Mouse (Mus musculus): Measurements from ENCODE around the gene Gm11992. TPM values are rescaled to one million over a fixed set of nuclear protein-coding genes. Genes with fewer than 3 reads are reported as not detected.

Gm11992 gene
- not detected for polyA plus RNA-seq (2015; fragmentation: Illumina TruSeq; extraction: RNeasy Lipid Tissue Mini Kit (QIAGEN cat#74804); ENCODE audit: insufficient read depth, low read depth, low replicate concordance)

GRCm38 (mm10) chr11:9048011-9048702 is at the start of gene Gm11992:
Gm11992 (plus strand) TSS chr11:9048594.

GRCm38 (mm10) chr11:9010853-9011339 is 37.5 kb upstream of the Gm11992 start, which contains the start of gene Hus1:
Hus1 (minus strand) TSS chr11:9011191.

GRCm38 (mm10) chr11:9048703-9049060 is 288 bp downstream of the Gm11992 start, which contains the start of gene Sun3:
Sun3 (minus strand) TSS chr11:9048991.

GRCm38 (mm10) chr11:9118050-9118420 is 69.6 kb downstream of the Gm11992 start, which contains the start of gene Upp1:
Upp1 (plus strand) TSS chr11:9118103.

Other genes starting within 250 kb of the Gm11992 start
- gene Pkd1l1, start 75.3 kb upstream of the Gm11992 start, polyA plus RNA-seq (2015; fragmentation: Illumina TruSeq; extraction: RNeasy Lipid Tissue Mini Kit (QIAGEN cat#74804); ENCODE audit: insufficient read depth, low read depth, low replicate concordance) = 0.09 TPM
- 2.9 TPM for gene Hus1, start 37.4 kb upstream of the Gm11992 start, polyA plus RNA-seq (2015; fragmentation: Illumina TruSeq; extraction: RNeasy Lipid Tissue Mini Kit (QIAGEN cat#74804); ENCODE audit: insufficient read depth, low read depth, low replicate concordance)
- gene Sun3, start 397 bp downstream of the Gm11992 start, polyA plus RNA-seq (2015; fragmentation: Illumina TruSeq; extraction: RNeasy Lipid Tissue Mini Kit (QIAGEN cat#74804); ENCODE audit: insufficient read depth, low read depth, low replicate concordance) = not detected
- 9.5 TPM for gene Upp1, start 69.5 kb downstream of the Gm11992 start, polyA plus RNA-seq (2015; fragmentation: Illumina TruSeq; extraction: RNeasy Lipid Tissue Mini Kit (QIAGEN cat#74804); ENCODE audit: insufficient read depth, low read depth, low replicate concordance)
- gene Abca13, start 143.3 kb downstream of the Gm11992 start, polyA plus RNA-seq (2015; fragmentation: Illumina TruSeq; extraction: RNeasy Lipid Tissue Mini Kit (QIAGEN cat#74804); ENCODE audit: insufficient read depth, low read depth, low replicate concordance) = not detected